Mouse (Mus musculus): Measurements from ENCODE around the gene Tcf15.

- no peak for TF ChIP-seq POLR2A (IDR thresholded peaks at IDR 0.05; ENCODE audit: insufficient read length, low read depth)
- no peak for TF ChIP-seq POLR2AphosphoS2 (IDR thresholded peaks at IDR 0.05; ENCODE audit: insufficient read length, low read depth)
- no peak for TF ChIP-seq USF1 (IDR thresholded peaks at IDR 0.05; ENCODE audit: low read depth)
- no peak for TF ChIP-seq SRF (IDR thresholded peaks at IDR 0.05; ENCODE audit: control insufficient read depth, insufficient read length, low read depth)
- no peak for TF ChIP-seq CEBPB (IDR thresholded peaks at IDR 0.05; ENCODE audit: insufficient read depth, poor library complexity, severe bottlenecking)
- no peak for TF ChIP-seq MYOD1 (IDR thresholded peaks at IDR 0.05; ENCODE audit: control insufficient read depth in 1 of 3, insufficient read length in 2 of 3, low read depth in 2 of 3)
- TF ChIP-seq MAX (IDR thresholded peaks at IDR 0.05; ENCODE audit: low read depth): no peak
Observed at GRCm38 (mm10) chr2:152156471-152156870, 13.1 kb downstream of the Tcf15 start.
